Mouse (Mus musculus) neutrophil, adult 65 days (primary cell): ENCODE results near the gene Fam89b. TPM values are rescaled to one million over a fixed set of nuclear protein-coding genes. Genes with fewer than 3 reads are reported as not detected.

Source experiments
- total RNA-seq: library from RNA; stranded (reverse); gene quantifications from 2 replicates; pipeline ENCODE4 v1.2.4, GENCODE M21; 2023

Gene Fam89b
- total RNA-seq, result 46.0 and 48.4 TPM in 2 replicates

GRCm38 (mm10) chr19:5729444-5729815, at the start of gene Fam89b:
Gene Fam89b (minus strand): TSS chr19:5729653.

DNA sequence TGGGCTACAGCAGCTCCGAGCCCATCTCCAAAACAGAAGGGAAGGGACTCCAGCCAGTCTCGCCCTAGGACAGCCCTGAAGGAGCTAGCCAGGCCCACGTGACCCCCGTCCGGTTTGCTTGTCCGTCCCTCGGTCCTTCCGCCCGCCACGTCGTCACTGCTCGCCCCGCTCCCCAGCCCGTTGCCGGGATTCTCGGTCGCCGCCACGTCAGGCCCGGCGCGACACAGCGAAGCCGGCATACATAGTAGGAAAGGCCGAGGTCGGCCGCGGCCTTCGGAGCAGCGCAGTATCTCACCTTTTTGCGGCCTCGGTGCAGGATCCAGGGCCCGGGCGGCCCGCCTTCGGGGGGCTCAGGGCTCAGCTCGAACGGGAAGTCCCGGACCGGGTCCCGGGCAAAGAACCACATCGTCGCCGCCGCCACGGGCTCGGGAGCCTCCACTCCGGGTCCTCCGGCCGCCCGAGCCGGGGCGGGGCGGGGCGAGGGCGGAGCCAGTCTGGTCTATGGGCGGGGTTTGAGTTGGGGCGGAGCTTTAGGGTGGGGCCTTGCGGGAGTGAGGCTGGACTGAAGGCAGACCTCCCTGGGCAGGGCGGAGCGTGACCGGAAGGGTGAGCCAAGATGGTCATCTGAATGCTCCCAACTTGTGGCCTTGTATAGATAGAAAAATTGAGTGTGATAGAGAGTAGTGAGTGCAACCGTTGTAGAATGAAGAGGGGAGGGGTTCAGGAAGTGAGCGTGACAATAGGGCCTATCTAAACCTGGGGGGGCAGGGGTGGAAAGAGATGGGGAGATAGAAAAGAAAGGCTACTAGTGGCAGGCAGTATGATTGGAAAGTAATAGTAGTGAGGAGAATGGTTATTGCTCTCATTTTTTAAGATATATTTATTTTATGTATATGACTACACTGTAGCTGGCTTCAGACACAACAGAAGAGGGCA, 41.7 kb upstream of the Fam89b start, which contains the start of gene Scyl1:
Scyl1 (minus strand) TSS at position 495 of the 936 bp plus-strand sequence.

GRCm38 (mm10) chr19:5740320-5741317, 11.2 kb upstream of the Fam89b start, which contains the start of gene Ltbp3:
Gene Ltbp3 (plus strand): TSS chr19:5740904.

DNA sequence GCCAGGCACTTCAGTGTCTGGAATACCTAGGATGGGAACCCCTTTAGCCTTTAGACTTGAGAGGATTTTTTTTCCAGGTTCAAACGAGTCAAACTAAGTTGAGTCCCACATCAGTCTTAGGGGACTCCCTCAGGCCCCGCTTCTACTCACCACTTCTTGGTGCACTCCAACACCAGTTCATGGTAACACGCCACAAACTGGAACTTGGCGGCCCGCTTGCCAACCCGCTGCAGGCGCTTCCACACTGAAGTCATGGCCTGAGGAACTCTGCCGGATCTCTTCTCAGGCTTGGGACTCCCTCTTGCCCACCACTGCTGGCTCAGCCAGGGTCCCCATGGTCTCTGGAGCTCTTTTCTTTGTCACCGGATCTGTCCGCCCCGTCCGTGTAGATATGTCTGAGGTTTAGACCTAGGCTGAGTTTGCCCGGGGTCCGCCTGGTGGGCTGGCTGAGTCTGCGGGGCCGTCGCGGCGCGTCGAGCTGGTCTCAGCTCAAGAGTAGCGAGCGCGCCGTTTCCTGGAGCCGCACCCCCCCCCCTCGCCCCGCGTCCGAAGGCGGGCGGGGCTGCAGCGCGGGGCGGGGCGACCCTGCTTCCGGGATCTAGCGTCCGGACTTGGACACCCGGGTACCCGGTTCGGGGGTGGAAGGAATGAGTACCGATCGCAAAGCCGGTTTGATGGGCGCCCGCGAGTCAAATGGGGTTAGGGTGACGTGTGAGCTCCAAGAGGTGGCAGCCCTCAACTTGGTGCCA, 3.5 kb downstream of the Fam89b start, which contains the start of gene Ehbp1l1:
Ehbp1l1 (minus strand) TSS at position 551 of the 749 bp plus-strand sequence.

GRCm38 (mm10) chr19:5704163-5704800, 25.2 kb downstream of the Fam89b start, which contains the start of gene Kcnk7:
Gene Kcnk7 (plus strand): TSS chr19:5704367.

GRCm38 (mm10) chr19:5688200-5689087, 41.0 kb downstream of the Fam89b start, which contains the start of the genes Map3k11 and Pcnx3:
Gene Map3k11 (plus strand): TSS chr19:5688742.
Gene Pcnx3 (minus strand): TSS chr19:5688908.

Other genes with a start within 250 kb of the Fam89b start
- gene Mus81, start 241.3 kb downstream of the Fam89b start, total RNA-seq, result 11.7 and 16.5 TPM in 2 replicates
- gene Cfl1, start 239.2 kb downstream of the Fam89b start, total RNA-seq, result 1,517 and 1,622 TPM in 2 replicates
- gene 1700020D05Rik, start 225.9 kb downstream of the Fam89b start, total RNA-seq, result not detected in 2 replicates
- gene Snx32, start 219.1 kb downstream of the Fam89b start, total RNA-seq, result 1.5 and 2.2 TPM in 2 replicates
- gene Ovol1, start 169.0 kb downstream of the Fam89b start, total RNA-seq, result 0.16 TPM in 1 of 2 replicates, not detected in the other
- gene Ap5b1, start 161.6 kb downstream of the Fam89b start, total RNA-seq, result 59.9 and 83.2 TPM in 2 replicates
- 134 and 135 TPM in 2 replicates for gene Rnaseh2c, start 127.8 kb downstream of the Fam89b start, total RNA-seq
- 84.1 and 85.2 TPM in 2 replicates for gene Kat5, start 119.4 kb downstream of the Fam89b start, total RNA-seq
- 91.9 and 100 TPM in 2 replicates for gene Rela, start 92.2 kb downstream of the Fam89b start, total RNA-seq
- gene Sipa1, start 65.9 kb downstream of the Fam89b start, total RNA-seq, result 199 and 219 TPM in 2 replicates
- gene Map3k11, start 40.9 kb downstream of the Fam89b start, total RNA-seq, result 78.5 and 101 TPM in 2 replicates
- 60.5 and 93.2 TPM in 2 replicates for gene Pcnx3, start 40.7 kb downstream of the Fam89b start, total RNA-seq
- not detected in 2 replicates for gene Kcnk7, start 25.3 kb downstream of the Fam89b start, total RNA-seq
- gene Ehbp1l1, start 3.3 kb downstream of the Fam89b start, total RNA-seq, result 131 and 170 TPM in 2 replicates
- gene Ltbp3, start 11.3 kb upstream of the Fam89b start, total RNA-seq, result 1.1 and 1.7 TPM in 2 replicates
- 52.7 and 72.2 TPM in 2 replicates for gene Scyl1, start 41.8 kb upstream of the Fam89b start, total RNA-seq
- 53.4 and 72.9 TPM in 2 replicates for gene Frmd8, start 145.6 kb upstream of the Fam89b start, total RNA-seq
- 45.7 and 49.6 TPM in 2 replicates for gene Slc25a45, start 148.2 kb upstream of the Fam89b start, total RNA-seq
- 1.3 and 3.5 TPM in 2 replicates for gene Tigd3, start 164.5 kb upstream of the Fam89b start, total RNA-seq
- 99.1 and 105 TPM in 2 replicates for gene Dpf2, start 183.4 kb upstream of the Fam89b start, total RNA-seq
- gene Cdc42ep2, start 195.2 kb upstream of the Fam89b start, total RNA-seq, result 8.3 and 10.1 TPM in 2 replicates
- gene Pola2, start 234.5 kb upstream of the Fam89b start, total RNA-seq, result 24.1 and 28.7 TPM in 2 replicates